Mouse (Mus musculus): ENCODE measurements around the gene Prkcb.

DNA sequence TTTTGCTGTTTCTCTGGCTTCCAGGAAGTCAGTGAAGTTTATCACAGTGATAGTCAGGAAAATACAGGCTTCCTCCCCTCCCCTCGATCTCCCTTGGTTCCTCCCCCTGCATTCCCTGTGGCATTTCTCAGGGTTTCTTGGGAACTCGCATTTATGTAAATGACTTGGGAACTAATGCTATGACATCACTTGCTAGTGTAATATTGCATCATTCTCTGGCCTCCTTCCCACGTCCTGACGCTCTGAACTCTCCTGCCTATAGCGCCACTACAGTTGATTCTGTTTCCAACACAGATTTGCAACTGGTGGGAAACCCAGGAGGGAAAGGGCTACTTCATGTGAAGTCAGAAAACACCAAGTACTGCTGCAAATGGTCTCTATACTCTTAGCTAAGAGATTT, 384.4 kb downstream of the Prkcb start:
- TF ChIP-seq GATA1 (IDR thresholded peaks at IDR 0.05; ENCODE audit: borderline replicate concordance, low read length) (no peak), FLI1 (IDR thresholded peaks at IDR 0.05; ENCODE audit: low read length) (no peak)

All from megakaryocyte, embryonic 14.5 days (primary cell).